16 mouse cellular contexts compared by ENCODE assay signal in genomic region chr3:126918805-126919473, GRCm38 (mm10).
DNase-seq lines count a peak whose midpoint lies in the region; ATAC-seq and TF ChIP-seq lines count a peak whose summit lies in the region.
"Had no signal": no experiment of that assay in that cellular context is flagged by ENCODE, and none has a peak within 500 bp of the region (broad histone marks: within the 10 kb centered on the region; RNA-seq: fewer than 3 reads in every experiment).

No protein-coding gene starts in this region.

- 82% methylated on average over 10 of the region's 10 CpGs for WGBS in midbrain, embryonic 16.5 days
- WGBS in midbrain, embryonic 14.5 days = 89% methylated on average over 10 of the region's 10 CpGs
- 72% methylated on average over 10 of the region's 10 CpGs for WGBS in lung, postnatal 0 days
- WGBS in olfactory bulb, adult 2 months = 48% methylated on average over 10 of the region's 10 CpGs

- no peak overlapping the region for H3K4me2 ChIP-seq in midbrain, embryonic 16.5 days (ENCODE audit: low read length)
- H3K4me2 ChIP-seq in midbrain, embryonic 14.5 days (ENCODE audit: low read length) = no peak overlapping the region
- no peak overlapping the region for H3K4me2 ChIP-seq in lung, postnatal 0 days (replicated peaks; ENCODE audit: low read depth, low read length)
- H3K4me2 ChIP-seq: liver, embryonic 13.5 days had no signal

- H3K4me1 ChIP-seq in midbrain, embryonic 16.5 days (ENCODE audit: control insufficient read depth, insufficient read depth, low read length) = no peaks in the 10 kb centered on the region
- H3K4me1 ChIP-seq in midbrain, embryonic 14.5 days (ENCODE audit: control insufficient read depth, insufficient read depth, low read length) = no peaks in the 10 kb centered on the region
- no peaks in the 10 kb centered on the region for H3K4me1 ChIP-seq in lung, postnatal 0 days (ENCODE audit: insufficient read depth, low read depth, low read length)
- H3K4me1 ChIP-seq in olfactory bulb, adult 2 months (ENCODE audit: control insufficient read depth, insufficient read depth, low read length) = peaks cover 9% of the 10 kb centered on the region
- H3K4me1 ChIP-seq: heart, embryonic 10.5 days; liver, embryonic 13.5 days had no signal

- TF ChIP-seq CTCF in gastrocnemius, adult 2 months (IDR thresholded peaks at IDR 0.05) = no peak
- no peak for TF ChIP-seq CTCF in lung, postnatal 0 days (IDR thresholded peaks at IDR 0.05)
- TF ChIP-seq CTCF in olfactory bulb, adult 2 months (IDR thresholded peaks at IDR 0.05; ENCODE audit: insufficient read depth, low read depth, low read length) = no peak

- no peak for TF ChIP-seq POLR2A in olfactory bulb, adult 2 months (IDR thresholded peaks at IDR 0.05; ENCODE audit: insufficient read depth, low read depth, low read length)

- no peaks in the 10 kb centered on the region for H3K9me3 ChIP-seq in midbrain, embryonic 16.5 days (replicated peaks; ENCODE audit: control insufficient read depth, low read length, poor library complexity, severe bottlenecking)
- H3K9me3 ChIP-seq in midbrain, embryonic 14.5 days (ENCODE audit: control insufficient read depth, low read length) = no peaks in the 10 kb centered on the region
- no peaks in the 10 kb centered on the region for H3K9me3 ChIP-seq in lung, postnatal 0 days (ENCODE audit: low read length)
- H3K9me3 ChIP-seq: heart, embryonic 10.5 days; liver, embryonic 13.5 days had no signal

- no peak overlapping the region for H3K9ac ChIP-seq in midbrain, embryonic 16.5 days (ENCODE audit: low read depth, low read length)
- no peak overlapping the region for H3K9ac ChIP-seq in midbrain, embryonic 14.5 days (replicated peaks; ENCODE audit: low read length)
- no peak overlapping the region for H3K9ac ChIP-seq in lung, postnatal 0 days (replicated peaks; ENCODE audit: low read depth)
- H3K9ac ChIP-seq: liver, embryonic 13.5 days had no signal

- ATAC-seq in midbrain, embryonic 16.5 days = peak; percentile 41
- no peak for ATAC-seq in midbrain, embryonic 14.5 days (ENCODE audit: low FRiP score, low TSS enrichment)
- peak; percentile 78 for ATAC-seq in lung, postnatal 0 days

- H3K4me3 ChIP-seq in gastrocnemius, adult 2 months = no peak overlapping the region
- H3K4me3 ChIP-seq in midbrain, embryonic 16.5 days (ENCODE audit: low read depth, low read length) = no peak overlapping the region
- H3K4me3 ChIP-seq in midbrain, embryonic 14.5 days (replicated peaks; ENCODE audit: low read depth, low read length) = no peak overlapping the region
- no peak overlapping the region for H3K4me3 ChIP-seq in lung, postnatal 0 days (ENCODE audit: low read depth, low read length)
- no peak overlapping the region for H3K4me3 ChIP-seq in olfactory bulb, adult 2 months (ENCODE audit: insufficient read depth, low read depth, low read length)
- H3K4me3 ChIP-seq: erythroblast, embryonic 14.5 days; heart, embryonic 10.5 days; liver, embryonic 13.5 days had no signal

- no peak overlapping the region for H3K27ac ChIP-seq in gastrocnemius, adult 2 months
- no peak overlapping the region for H3K27ac ChIP-seq in midbrain, embryonic 16.5 days (ENCODE audit: low read length)
- H3K27ac ChIP-seq in midbrain, embryonic 14.5 days (replicated peaks; ENCODE audit: low read depth, low read length) = no peak overlapping the region
- H3K27ac ChIP-seq in lung, postnatal 0 days (ENCODE audit: low read length) = no peak overlapping the region; the same call in 1 of the 2 replicates
- H3K27ac ChIP-seq in olfactory bulb, adult 2 months (ENCODE audit: insufficient read depth, low read depth, low read length) = peak overlapping the region; percentile 58; the same call in 1 of the 2 replicates
- H3K27ac ChIP-seq: heart, embryonic 10.5 days; liver, embryonic 13.5 days had no signal

- DNase-seq in gastrocnemius, adult 2 months = peak; percentile 52
- no peak for DNase-seq in gastrocnemius, postnatal 25 days
- no peak for DNase-seq in midbrain, embryonic 14.5 days
- peak; percentile 76 for DNase-seq in lung, postnatal 0 days (ENCODE audit: low spot score)
- DNase-seq in adrenal gland, postnatal 36 days = no peak
- no peak for DNase-seq in left cerebral cortex, postnatal 25 days (ENCODE audit: low spot score in 2 of 2)
- DNase-seq: adrenal gland, postnatal 25 days; cerebellum, postnatal 14 days; kidney, postnatal 36 days; liver, embryonic 13.5 days; right cerebral cortex, postnatal 14 days; thymus, postnatal 36 days had no signal

- TF ChIP-seq EP300 in lung, postnatal 0 days (IDR thresholded peaks at IDR 0.05) = 0 out of 2 replicates have a peak, but pooled peaks have one; percentile 17

- no peaks in the 10 kb centered on the region for H3K27me3 ChIP-seq in midbrain, embryonic 16.5 days (ENCODE audit: control insufficient read depth, insufficient read depth, low read depth, low read length)
- H3K27me3 ChIP-seq in midbrain, embryonic 14.5 days (ENCODE audit: control insufficient read depth, insufficient read depth, low read length) = no peaks in the 10 kb centered on the region
- no peaks in the 10 kb centered on the region for H3K27me3 ChIP-seq in lung, postnatal 0 days (replicated peaks; ENCODE audit: insufficient read depth, low read length)
- H3K27me3 ChIP-seq: liver, embryonic 13.5 days had no signal

- H3K36me3 ChIP-seq in midbrain, embryonic 16.5 days (ENCODE audit: control insufficient read depth, insufficient read depth, low read length) = peaks cover 12% of the 10 kb centered on the region
- H3K36me3 ChIP-seq in midbrain, embryonic 14.5 days (ENCODE audit: control insufficient read depth, insufficient read depth, low read length) = peaks cover 35% of the 10 kb centered on the region
- no peaks in the 10 kb centered on the region for H3K36me3 ChIP-seq in lung, postnatal 0 days (ENCODE audit: insufficient read depth, low read length)
- H3K36me3 ChIP-seq: liver, embryonic 13.5 days had no signal

- intact Hi-C loops in gastrocnemius, adult 2 months (cut with DNase I) = no loop called here
- intact Hi-C loops in left cerebral cortex, postnatal 25 days (cut with DNase I) = no loop called here

Comparison
In these comparisons a context has a peak if more than half of its experiments do, and no peak if none do; other contexts are left out.
1. DNase-seq: peak in gastrocnemius, adult 2 months (single experiment) and lung, postnatal 0 days (single experiment); none in gastrocnemius, postnatal 25 days (single experiment), midbrain, embryonic 14.5 days (single experiment), adrenal gland, postnatal 36 days (0 of 2) and left cerebral cortex, postnatal 25 days (0 of 2).